Mouse (Mus musculus) CH12.LX (cell line): ENCODE data around the gene Hoxd4. TPM values are rescaled to one million over a fixed set of nuclear protein-coding genes. Genes with fewer than 3 reads are reported as not detected.

Experiments
- DNase-seq: peaks from one replicate; pipeline ENCODE4 v3.0.0-alpha.2; 2013; ENCODE audit errors: extremely low read depth
- H3K27ac ChIP-seq: 2 replicates; pipeline ENCODE4 v1.5.1; 2012; ENCODE audit warnings: low read depth, mild to moderate bottlenecking, control low read depth, moderate library complexity; ENCODE audit not compliant: insufficient read depth
- H3K27me3 ChIP-seq: replicated peaks from 2 replicates; pipeline ENCODE3; 2012; ENCODE audit warnings: inconsistent platforms
- H3K36me3 ChIP-seq, 2 experiments: replicated peaks in 1 of 2; 2 replicates each; pipeline versions ENCODE3 to v1.6.1; 2012; ENCODE audit warnings: inconsistent platforms in 1 of 2, low read length in 1 of 2, mild to moderate bottlenecking in 1 of 2, mixed read lengths in 1 of 2, moderate library complexity in 1 of 2; ENCODE audit not compliant: control insufficient read depth in 1 of 2, insufficient read depth in 1 of 2
- H3K4me1 ChIP-seq, 2 experiments: 2 replicates each; pipeline ENCODE4 v1.6.1; 2012; ENCODE audit warnings: inconsistent platforms in 1 of 2, moderate library complexity in 1 of 2; ENCODE audit not compliant: insufficient read depth in 2 of 2, control insufficient read depth in 1 of 2
- H3K4me2 ChIP-seq: 2 replicates; pipeline ENCODE4 v1.6.1; 2012; ENCODE audit warnings: low read depth, mild to moderate bottlenecking, control low read depth; ENCODE audit not compliant: poor library complexity, insufficient read depth, severe bottlenecking
- H3K4me3 ChIP-seq, 3 experiments: fragments of 150-350 bp in 1 of 3; sonication (generic) in 1 of 3; replicated peaks in 1 of 3; 2 replicates each; pipeline versions ENCODE3 to v1.5.1; 2011 to 2012; ENCODE audit warnings: low read depth in 2 of 3, low read length in 2 of 3, mild to moderate bottlenecking in 2 of 3, moderate library complexity in 2 of 3, control low read depth in 1 of 3, improper control_type of control experiment in 1 of 3, inconsistent platforms in 1 of 3, mixed read lengths in 1 of 3; ENCODE audit not compliant: poor library complexity in 1 of 3
- H3K79me2 ChIP-seq: replicated peaks from 2 replicates; pipeline ENCODE4 v1.6.1; 2012; ENCODE audit warnings: mild to moderate bottlenecking, moderate library complexity; ENCODE audit not compliant: control insufficient read depth, poor library complexity, insufficient read depth, severe bottlenecking; ENCODE audit errors: extremely low read depth
- H3K9ac ChIP-seq: 2 replicates; pipeline ENCODE4 v1.6.1; 2012; ENCODE audit warnings: low read depth, mild to moderate bottlenecking, control low read depth, moderate library complexity; ENCODE audit not compliant: insufficient read depth
- H3K9me3 ChIP-seq: replicated peaks from 2 replicates; pipeline ENCODE3; 2012; ENCODE audit warnings: low read length, inconsistent platforms, mixed read lengths
- BHLHE40 ChIP-seq: IDR thresholded peaks from 2 replicates; pipeline ENCODE4 v1.6.1; 2011; ENCODE audit warnings: mild to moderate bottlenecking, low read depth, low read length, improper control_type of control experiment
- CHD1 ChIP-seq: IDR thresholded peaks from 2 replicates; pipeline ENCODE4 v1.6.1; 2012; ENCODE audit warnings: low read depth, low read length, improper control_type of control experiment, inconsistent platforms
- CHD2 ChIP-seq: IDR thresholded peaks from 2 replicates; pipeline ENCODE4 v1.6.1; 2011; ENCODE audit warnings: low read length, improper control_type of control experiment
- CTCF ChIP-seq, 2 experiments: IDR thresholded peaks in 1 of 2; conservative IDR thresholded peaks in 1 of 2; 2 replicates each; pipeline ENCODE4 v1.5.1; 2011 to 2012; ENCODE audit warnings: low read depth in 2 of 2, low read length in 2 of 2, improper control_type of control experiment in 1 of 2, inconsistent platforms in 1 of 2, mild to moderate bottlenecking in 1 of 2, moderate library complexity in 1 of 2
- E2F4 ChIP-seq: IDR thresholded peaks from 2 replicates; pipeline ENCODE4 v1.6.1; 2011; ENCODE audit warnings: low read depth, low read length, improper control_type of control experiment; ENCODE audit not compliant: insufficient replicate concordance
- ELF1 ChIP-seq: IDR thresholded peaks from 2 replicates; pipeline ENCODE4 v1.6.1; 2014; ENCODE audit warnings: low read depth, mild to moderate bottlenecking, inconsistent platforms, low read length, improper control_type of control experiment
- EP300 ChIP-seq: IDR thresholded peaks from 2 replicates; pipeline ENCODE4 v1.6.1; 2011; ENCODE audit warnings: low read length, improper control_type of control experiment
- ETS1 ChIP-seq: conservative IDR thresholded peaks from 2 replicates; pipeline ENCODE4 v1.6.1; 2012; ENCODE audit warnings: low read depth, mild to moderate bottlenecking, inconsistent platforms, low read length, improper control_type of control experiment, moderate library complexity
- GABPA ChIP-seq: IDR thresholded peaks from 2 replicates; pipeline ENCODE4 v1.6.1; 2012; ENCODE audit warnings: low read depth, low read length, improper control_type of control experiment, inconsistent platforms; ENCODE audit not compliant: insufficient replicate concordance
- HCFC1 ChIP-seq: IDR thresholded peaks from 2 replicates; pipeline ENCODE4 v1.6.1; 2012; ENCODE audit warnings: low read depth, mild to moderate bottlenecking, inconsistent platforms, low read length, improper control_type of control experiment
- IRF4 ChIP-seq: IDR thresholded peaks from 2 replicates; pipeline ENCODE4 v1.6.1; 2014; ENCODE audit warnings: low read depth, mild to moderate bottlenecking, inconsistent platforms, low read length, improper control_type of control experiment
- JUN ChIP-seq: IDR thresholded peaks from 2 replicates; pipeline ENCODE4 v1.6.1; 2011; ENCODE audit warnings: low read depth, mild to moderate bottlenecking, low read length, improper control_type of control experiment, moderate library complexity; ENCODE audit not compliant: insufficient read depth
- JUND ChIP-seq: conservative IDR thresholded peaks from 2 replicates; pipeline ENCODE4 v1.6.1; 2011; ENCODE audit warnings: low read depth, low read length, improper control_type of control experiment
- KAT2A ChIP-seq: IDR thresholded peaks from 2 replicates; pipeline ENCODE4 v1.6.1; 2012; ENCODE audit warnings: low read length, improper control_type of control experiment, inconsistent platforms; ENCODE audit not compliant: insufficient replicate concordance
- MAFK ChIP-seq: IDR thresholded peaks from 2 replicates; pipeline ENCODE4 v1.6.1; 2011; ENCODE audit warnings: low read length, improper control_type of control experiment; ENCODE audit not compliant: insufficient replicate concordance
- MAX ChIP-seq: IDR thresholded peaks from 2 replicates; pipeline ENCODE4 v1.6.1; 2011; ENCODE audit warnings: low read length, improper control_type of control experiment
- MAZ ChIP-seq: IDR thresholded peaks from 2 replicates; pipeline ENCODE4 v1.6.1; 2012; ENCODE audit warnings: low read depth, mild to moderate bottlenecking, inconsistent platforms, low read length, improper control_type of control experiment, moderate library complexity
- MEF2A ChIP-seq: IDR thresholded peaks from 2 replicates; pipeline ENCODE4 v1.6.1; 2014; ENCODE audit warnings: low read depth, mild to moderate bottlenecking, inconsistent platforms, low read length, improper control_type of control experiment, borderline replicate concordance
- MXI1 ChIP-seq: IDR thresholded peaks from 2 replicates; pipeline ENCODE4 v1.6.1; 2011; ENCODE audit warnings: mild to moderate bottlenecking, low read depth, low read length, improper control_type of control experiment
- MYC ChIP-seq: IDR thresholded peaks from 2 replicates; pipeline ENCODE4 v1.6.1; 2011; ENCODE audit warnings: low read depth, mild to moderate bottlenecking, improper control_type of control experiment, low read length
- NELFE ChIP-seq: IDR thresholded peaks from 2 replicates; pipeline ENCODE4 v1.6.1; 2011; ENCODE audit warnings: low read depth, low read length, improper control_type of control experiment
- NRF1 ChIP-seq: IDR thresholded peaks from 2 replicates; pipeline ENCODE4 v1.6.1; 2014; ENCODE audit warnings: low read depth, mild to moderate bottlenecking, inconsistent platforms, low read length, improper control_type of control experiment, moderate library complexity
- PAX5 ChIP-seq: IDR thresholded peaks from 2 replicates; pipeline ENCODE4 v1.6.1; 2012; ENCODE audit warnings: low read length, inconsistent platforms, mixed read lengths
- POLR2A ChIP-seq: IDR thresholded peaks from 2 replicates; pipeline ENCODE4 v1.6.1; 2011; ENCODE audit warnings: low read depth, mild to moderate bottlenecking, improper control_type of control experiment, low read length
- POLR2AphosphoS2 ChIP-seq: IDR thresholded peaks from 2 replicates; pipeline ENCODE4 v1.6.1; 2011; ENCODE audit warnings: low read depth, low read length, improper control_type of control experiment
- RAD21 ChIP-seq: IDR thresholded peaks from 2 replicates; pipeline ENCODE4 v1.6.1; 2011; ENCODE audit warnings: low read depth, mild to moderate bottlenecking, low read length, improper control_type of control experiment, moderate library complexity
- RCOR1 ChIP-seq: conservative IDR thresholded peaks from 2 replicates; pipeline ENCODE4 v1.6.1; 2012; ENCODE audit warnings: low read depth, mild to moderate bottlenecking, inconsistent platforms, low read length, improper control_type of control experiment
- SIN3A ChIP-seq: IDR thresholded peaks from 2 replicates; pipeline ENCODE4 v1.6.1; 2012; ENCODE audit warnings: low read length, improper control_type of control experiment, inconsistent platforms
- SMC3 ChIP-seq: IDR thresholded peaks from 2 replicates; pipeline ENCODE4 v1.6.1; 2011; ENCODE audit warnings: low read depth, low read length, improper control_type of control experiment
- TBP ChIP-seq: conservative IDR thresholded peaks from 2 replicates; pipeline ENCODE4 v1.6.1; 2011; ENCODE audit warnings: low read depth, low read length, improper control_type of control experiment
- TCF12 ChIP-seq: IDR thresholded peaks from 2 replicates; pipeline ENCODE4 v1.6.1; 2014; ENCODE audit warnings: low read depth, mild to moderate bottlenecking, inconsistent platforms, low read length, improper control_type of control experiment
- UBTF ChIP-seq: IDR thresholded peaks from 2 replicates; pipeline ENCODE4 v1.6.1; 2012; ENCODE audit warnings: low read depth, mild to moderate bottlenecking, inconsistent platforms, low read length, improper control_type of control experiment, moderate library complexity
- USF1 ChIP-seq: IDR thresholded peaks from 2 replicates; pipeline ENCODE4 v1.6.1; 2014; ENCODE audit warnings: low read depth, mild to moderate bottlenecking, inconsistent platforms, low read length, improper control_type of control experiment
- USF2 ChIP-seq: conservative IDR thresholded peaks from 2 replicates; pipeline ENCODE4 v1.6.1; 2011; ENCODE audit warnings: low read depth, low read length, improper control_type of control experiment
- ZC3H11A ChIP-seq: IDR thresholded peaks from 2 replicates; pipeline ENCODE4 v1.6.1; 2012; ENCODE audit warnings: low read depth, mild to moderate bottlenecking, inconsistent platforms, low read length, improper control_type of control experiment
- ZKSCAN1 ChIP-seq: IDR thresholded peaks from 2 replicates; pipeline ENCODE4 v1.6.1; 2012; ENCODE audit warnings: low read depth, inconsistent platforms, low read length, improper control_type of control experiment, borderline replicate concordance
- ZMIZ1 ChIP-seq: IDR thresholded peaks from 2 replicates; pipeline ENCODE4 v1.6.1; 2012; ENCODE audit warnings: low read depth, mild to moderate bottlenecking, inconsistent platforms, low read length, improper control_type of control experiment
- ZNF384 ChIP-seq: IDR thresholded peaks from 2 replicates; pipeline ENCODE4 v1.6.1; 2012; ENCODE audit warnings: low read depth, low read length, improper control_type of control experiment, inconsistent platforms
- dilution Hi-C: fragments of 300-500 bp; cut with MboI; formaldehyde crosslinking; loops from 2 replicates; pipeline ENCODE4 v1.14.3; 2020; ENCODE audit warnings: low sequenced_read_pairs; ENCODE audit not compliant: extremely low pct_unique_long_range_greater_than_20kb, extremely low pct_ligation_motif_present
- in situ Hi-C: fragments of 300-500 bp; cut with MboI; formaldehyde crosslinking; loops from 3 replicates; pipeline ENCODE4 v1.14.3; 2019; ENCODE audit warnings: low sequenced_read_pairs, low pct_ligation_motif_present, low pct_unique_long_range_greater_than_20kb, mixed read lengths
- polyA plus RNA-seq: library from polyadenylated mRNA; unstranded; fragments of >175 nt; gene quantifications from 2 replicates; pipeline ENCODE4 v1.2.1, GENCODE M21; 2012; ENCODE audit warnings: low read depth; ENCODE audit not compliant: insufficient read length
- total RNA-seq, 2 experiments: library from RNA; depleted of rRNA; stranded (reverse); fragments of 300-350 nt in 1 of 2; fragments of >200 nt in 1 of 2; gene quantifications; 2 replicates each; pipeline ENCODE4 v1.2.3; 2012 to 2014

The Hoxd4 gene
- total and polyA plus RNA-seq, 3 experiments: 6.0 to 9.8 (median 6.3) TPM

DNA sequence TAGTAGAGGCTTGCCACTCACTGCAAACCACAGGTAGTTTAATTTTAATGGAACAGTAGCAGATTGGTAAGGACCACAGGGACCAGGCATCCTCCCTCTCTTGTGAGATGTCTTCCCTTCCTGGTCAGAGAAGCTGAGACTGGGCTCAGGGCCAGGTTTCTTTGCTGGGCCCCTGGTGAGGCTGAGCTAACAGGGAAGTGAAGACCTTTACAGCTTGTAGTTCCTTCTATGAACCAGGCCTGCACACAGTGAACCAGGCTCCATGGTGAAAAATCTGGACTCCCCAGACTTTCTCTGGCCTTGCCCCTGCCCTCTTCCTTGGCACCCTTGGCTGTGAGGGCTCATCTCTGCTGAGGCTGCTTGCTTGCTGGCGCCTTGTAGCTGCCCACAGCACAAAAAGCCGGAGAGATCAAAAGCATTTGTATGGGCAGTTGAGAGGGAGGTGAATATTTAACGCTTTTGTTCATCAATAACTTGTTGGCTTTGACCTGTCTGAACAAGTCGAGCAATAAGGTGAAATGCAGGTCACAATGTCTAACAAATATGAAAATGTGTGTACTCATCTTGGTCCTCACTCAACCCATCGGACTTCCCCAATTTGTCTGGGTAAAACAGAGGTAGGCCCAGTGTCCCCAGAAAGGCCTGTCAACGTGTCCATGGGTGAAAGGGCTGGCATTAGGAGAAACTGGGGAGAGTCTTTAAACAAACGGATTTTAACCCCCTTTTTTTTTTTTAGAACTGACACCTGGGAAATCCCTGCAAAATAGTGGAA lies 12.7 kb downstream of the Hoxd4 start:
- in situ Hi-C loops (loop anchor here (10.0 to 25.0 kb wide), 2 partner anchors 330 to 863 kb away; no protein-coding TSS in a partner anchor), dilution Hi-C loops (no loop called here)
- no peaks in the 10 kb centered on the region for H3K27me3 ChIP-seq
- H3K36me3 ChIP-seq: peaks cover 28 to 32% of the 10 kb centered on the region in 2 experiments
- peaks cover 6% of the 10 kb centered on the region for H3K9me3 ChIP-seq
- peak overlapping the region; percentile 71 for H3K9ac ChIP-seq
- H3K27ac ChIP-seq: peak overlapping the region; percentile 97
- peaks cover 12 to 60% of the 10 kb centered on the region in 2 experiments for H3K4me1 ChIP-seq
- no peak; the same call in none of the 2 replicates for TF ChIP-seq HCFC1
- TF ChIP-seq ZNF384: peak; percentile 68; the same call in 1 of the 2 replicates
- TF ChIP-seq MAZ: peak; percentile 24; the same call in 1 of the 2 replicates
- TF ChIP-seq CTCF (conservative IDR thresholded peaks at IDR 0.05 in 1 of 2, IDR thresholded peaks at IDR 0.05 in 1 of 2; ENCODE audit: low read depth in 2 of 2, low read length in 2 of 2): 0 out of 4 replicates have a peak, but pooled peaks of 1 of the 2 experiments have one; percentile 5
- TF ChIP-seq RCOR1: peak; percentile 71; the same call in 1 of the 2 replicates
- no peak for TF ChIP-seq NELFE
- TF ChIP-seq CHD2: peak; percentile 39; the same call in 1 of the 2 replicates
- no peak for TF ChIP-seq ZKSCAN1
- TF ChIP-seq MYC: no peak
- TF ChIP-seq MAFK: no peak
- TF ChIP-seq USF2: no peak
- peak; percentile 26 for TF ChIP-seq TCF12
- TF ChIP-seq USF1: no peak
- TF ChIP-seq CHD1: peak; percentile 88; the same call in 1 of the 2 replicates
- no peak for TF ChIP-seq KAT2A
- TF ChIP-seq ZMIZ1: no peak; the same call in 1 of the 2 replicates
- TF ChIP-seq MEF2A: peak; percentile 51; the same call in 1 of the 2 replicates
- no peak for TF ChIP-seq GABPA
- TF ChIP-seq NRF1: no peak; the same call in 1 of the 2 replicates
- no peak for TF ChIP-seq ZC3H11A
- peak; percentile 29; the same call in 1 of the 2 replicates for TF ChIP-seq TBP
- no peak for TF ChIP-seq POLR2AphosphoS2
- no peak for TF ChIP-seq JUN
- peak; percentile 78; the same call in 1 of the 2 replicates for TF ChIP-seq IRF4
- no peak for TF ChIP-seq UBTF
- peak; percentile 53; the same call in 1 of the 2 replicates for TF ChIP-seq POLR2A
- no peak for TF ChIP-seq E2F4
- TF ChIP-seq SIN3A: peak; percentile 72
- no peak; the same call in 1 of the 2 replicates for TF ChIP-seq MXI1
- no peak for TF ChIP-seq BHLHE40
- TF ChIP-seq SMC3: no peak
- no peak for TF ChIP-seq RAD21
- TF ChIP-seq ELF1: no peak
- TF ChIP-seq MAX: no peak
- peak; percentile 49 for TF ChIP-seq ETS1
- TF ChIP-seq PAX5: no peak
- peak; percentile 43 for TF ChIP-seq JUND
- peak; percentile 74 for TF ChIP-seq EP300
- peak overlapping the region; percentile 61 to 96 (median 66) for H3K4me3 ChIP-seq
- H3K79me2 ChIP-seq: peaks cover 58% of the 10 kb centered on the region
- peak; percentile 64 for DNase-seq
- H3K4me2 ChIP-seq: peak overlapping the region; percentile 86
